Mouse (Mus musculus) ovary, adult 18-20 months (tissue): Measurements from ENCODE around the gene Mia2.

ENCODE experiments used
- DNase-seq: peaks from one replicate; pipeline ENCODE4 v3.0.0; 2022; ENCODE audit warnings: low spot score, mixed read lengths

Mia2 gene

GRCm38 (mm10) chr12:59104771-59105170 is 9.2 kb downstream of the Mia2 start:
- DNase-seq, result no peak

DNA sequence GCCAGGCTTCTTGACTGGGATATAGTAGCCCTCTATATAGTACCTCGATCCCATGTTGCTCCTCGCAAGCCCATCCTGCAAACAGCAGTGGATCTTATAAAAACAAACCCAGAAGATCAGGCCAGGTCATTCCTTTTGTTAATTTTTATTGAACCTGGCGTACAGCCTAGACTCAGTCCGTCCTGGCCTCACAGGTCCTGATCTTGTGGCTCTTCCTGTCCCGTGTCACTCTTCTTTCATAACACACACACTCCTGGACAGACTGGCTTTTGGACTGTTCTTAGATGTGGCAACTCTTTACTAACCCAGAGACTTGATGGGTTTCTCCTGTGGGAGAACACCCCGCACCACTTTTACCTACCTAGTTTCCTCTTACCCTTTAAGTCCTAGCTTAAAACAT is 10.3 kb downstream of the Mia2 start:
- no peak for DNase-seq

GRCm38 (mm10) chr12:59106491-59106890 is 10.9 kb downstream of the Mia2 start:
- no peak for DNase-seq

- no peak for DNase-seq
These were observed 12.3 kb downstream of the Mia2 start for GRCm38 (mm10) chr12:59107926-59108325.

DNA sequence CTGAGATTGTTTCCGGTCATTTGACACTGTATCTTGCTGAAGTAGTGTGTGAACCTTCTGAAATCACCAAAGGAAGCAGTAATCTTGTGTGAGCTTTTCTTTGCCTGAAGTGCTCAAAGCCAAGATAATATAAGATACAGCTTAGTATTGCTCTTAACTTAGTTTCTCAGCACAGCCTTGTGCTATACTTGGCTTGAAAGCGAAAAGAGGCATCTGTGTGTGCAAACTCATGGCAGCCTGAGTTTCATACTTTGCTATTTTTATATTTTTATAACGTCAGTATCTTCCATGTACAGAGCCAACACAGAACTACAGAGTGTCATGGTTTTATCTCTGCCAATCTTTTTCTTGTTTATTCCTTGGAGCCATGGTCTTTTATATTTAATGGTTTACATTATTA is 21.6 kb downstream of the Mia2 start:
- DNase-seq, result no peak

- no peak for DNase-seq
These were observed 29.8 kb downstream of the Mia2 start for GRCm38 (mm10) chr12:59125426-59125825.

GRCm38 (mm10) chr12:59128501-59128900 is 32.9 kb downstream of the Mia2 start:
- no peak for DNase-seq

DNA sequence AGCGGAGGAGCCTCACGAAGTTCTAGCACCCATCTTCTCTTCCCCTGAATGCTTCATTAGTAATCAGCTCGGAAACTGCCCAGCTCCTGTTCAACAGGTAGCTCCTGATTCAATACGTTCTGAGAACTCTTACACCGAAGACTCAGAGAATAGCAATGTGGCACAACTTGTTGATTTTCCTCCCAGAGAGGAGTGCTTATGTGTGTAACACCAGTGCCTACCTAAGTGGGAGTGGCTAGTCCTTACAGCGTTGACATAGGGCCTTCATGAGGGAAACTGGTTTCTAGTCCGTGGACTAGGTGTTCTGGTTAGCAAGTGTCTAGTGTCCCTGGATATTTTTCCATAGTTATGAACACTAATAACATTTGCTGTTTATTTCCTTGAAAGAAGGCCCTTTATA is 33.4 kb downstream of the Mia2 start:
- DNase-seq, result no peak

DNA sequence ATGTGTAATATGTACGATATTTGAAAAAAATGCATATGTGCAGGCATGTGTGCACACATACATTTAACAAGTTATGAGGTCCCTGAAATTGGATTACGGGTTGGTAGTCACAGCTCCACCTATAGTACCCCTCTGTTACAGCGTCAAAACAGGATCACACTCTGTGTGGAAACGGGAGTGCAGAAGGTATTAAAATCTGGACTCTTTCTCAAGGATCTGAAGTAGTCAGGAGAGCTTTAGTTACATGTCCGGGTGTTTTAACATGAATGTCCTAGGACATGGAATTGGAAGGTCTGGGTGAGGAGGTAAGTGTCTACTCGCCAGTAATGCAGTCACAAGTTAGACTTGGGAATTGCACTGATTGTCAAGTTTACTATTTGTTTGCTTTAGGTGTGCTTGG is 34.0 kb downstream of the Mia2 start:
- DNase-seq, result no peak

GRCm38 (mm10) chr12:59130249-59130648 is 34.6 kb downstream of the Mia2 start:
- DNase-seq, result no peak

- peak; percentile 90 for DNase-seq
These were observed 35.3 kb downstream of the Mia2 start for GRCm38 (mm10) chr12:59130651-59131577.

DNA sequence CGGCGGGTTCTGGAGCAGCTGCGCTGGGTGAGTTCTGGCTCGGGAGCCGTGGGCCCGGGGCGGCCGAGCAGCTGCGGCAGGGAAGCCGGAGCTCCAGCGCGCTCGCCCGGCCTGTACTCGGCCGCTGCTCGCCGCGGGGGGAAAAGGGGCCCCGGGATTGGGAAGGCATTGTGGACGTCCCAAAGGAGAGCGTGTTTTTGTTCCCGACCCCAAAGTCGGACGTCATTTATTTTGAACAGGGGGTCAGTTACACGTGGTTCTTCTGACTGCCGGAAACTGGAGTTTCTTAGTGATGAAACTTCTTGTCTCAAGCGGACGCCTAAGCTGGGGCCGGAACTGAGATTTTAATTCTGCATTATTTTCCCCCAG is 36.0 kb downstream of the Mia2 start:
- no peak for DNase-seq

- no peak for DNase-seq
These were observed 36.9 kb downstream of the Mia2 start for GRCm38 (mm10) chr12:59132462-59132861.

- no peak for DNase-seq
These were observed 37.3 kb downstream of the Mia2 start for GRCm38 (mm10) chr12:59132940-59133339.

- no peak for DNase-seq
These were observed 37.9 kb downstream of the Mia2 start for GRCm38 (mm10) chr12:59133437-59133999.

GRCm38 (mm10) chr12:59135096-59135495 is 39.5 kb downstream of the Mia2 start:
- DNase-seq, result no peak

DNA sequence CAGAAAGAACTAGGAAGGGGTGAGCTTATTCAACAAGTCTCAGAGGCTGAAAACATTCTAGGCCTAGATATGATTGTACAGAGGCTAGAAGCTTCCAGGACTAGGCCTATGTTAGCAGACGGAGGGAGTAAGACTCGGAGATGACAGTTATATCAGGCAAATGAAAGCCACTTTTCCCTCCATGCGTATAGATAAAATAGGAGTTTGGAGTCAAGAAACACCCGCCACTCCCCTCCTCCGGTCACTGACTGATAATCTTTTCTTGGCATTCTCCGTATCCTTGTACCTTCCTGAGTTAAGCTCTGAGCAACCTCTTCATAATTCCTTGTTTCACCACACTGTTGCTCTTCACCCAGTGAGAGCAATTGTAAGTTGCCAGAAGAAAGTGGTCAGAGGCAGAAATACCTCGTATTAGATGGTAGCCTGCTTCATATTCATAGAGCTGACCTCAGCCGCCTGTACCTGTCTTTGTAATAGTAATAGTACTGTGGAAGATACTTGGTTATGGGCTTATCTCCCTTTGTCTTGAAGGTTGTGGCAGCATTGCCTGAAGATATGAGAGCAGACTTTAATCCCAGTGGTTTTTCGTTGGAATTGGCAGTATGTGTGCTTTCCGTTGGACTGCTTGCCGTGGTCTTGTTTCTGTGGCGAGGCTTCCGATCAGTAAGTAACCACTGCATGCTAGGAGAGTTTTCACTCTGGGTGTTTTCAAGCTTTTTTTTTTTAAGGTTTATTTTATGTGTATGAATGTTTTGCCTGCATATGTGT is 40.1 kb downstream of the Mia2 start:
- DNase-seq, result no peak

DNA sequence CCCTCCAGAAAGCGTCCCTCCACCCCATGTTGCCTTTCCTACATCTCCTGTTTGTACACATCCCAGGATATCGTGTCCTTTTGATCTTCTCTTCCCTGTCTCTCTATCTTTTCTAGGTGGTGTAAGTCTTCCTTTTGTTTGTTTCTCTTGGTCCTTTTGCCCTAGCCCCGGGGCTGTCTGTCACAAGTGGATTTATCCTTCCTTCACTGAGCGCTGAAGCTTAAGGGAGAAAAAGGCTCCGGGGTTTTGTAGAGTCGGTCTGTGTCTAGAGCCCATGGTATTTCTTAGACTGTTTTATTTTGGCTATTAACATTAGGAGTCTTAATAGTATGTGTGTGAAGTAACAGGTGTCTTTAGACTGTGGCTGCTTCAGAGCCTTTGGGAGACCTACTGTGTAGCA is 41.4 kb downstream of the Mia2 start:
- no peak for DNase-seq

GRCm38 (mm10) chr12:59139372-59139771 is 43.8 kb downstream of the Mia2 start:
- DNase-seq, result no peak

DNA sequence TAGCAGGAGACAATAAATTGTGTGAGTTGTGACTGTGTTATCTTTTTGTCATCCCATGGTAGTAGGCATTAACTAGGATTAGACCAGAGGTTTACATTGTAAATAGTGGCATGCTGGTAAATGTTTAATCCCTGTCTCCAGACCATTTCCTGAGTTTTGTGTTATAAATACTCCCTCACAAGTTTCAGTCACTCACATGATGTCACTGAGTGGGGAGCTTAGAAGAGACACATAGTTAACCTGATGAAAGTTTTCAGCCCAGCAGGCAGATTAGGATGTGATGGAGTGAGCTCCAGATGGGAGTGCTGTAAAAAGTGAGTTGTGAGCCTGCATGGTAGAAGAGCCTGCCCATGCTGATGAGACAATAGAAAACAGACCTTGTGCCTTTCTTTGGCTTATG is 49.5 kb downstream of the Mia2 start:
- no peak for DNase-seq

GRCm38 (mm10) chr12:59149691-59150090 is 54.1 kb downstream of the Mia2 start:
- DNase-seq, result no peak

DNA sequence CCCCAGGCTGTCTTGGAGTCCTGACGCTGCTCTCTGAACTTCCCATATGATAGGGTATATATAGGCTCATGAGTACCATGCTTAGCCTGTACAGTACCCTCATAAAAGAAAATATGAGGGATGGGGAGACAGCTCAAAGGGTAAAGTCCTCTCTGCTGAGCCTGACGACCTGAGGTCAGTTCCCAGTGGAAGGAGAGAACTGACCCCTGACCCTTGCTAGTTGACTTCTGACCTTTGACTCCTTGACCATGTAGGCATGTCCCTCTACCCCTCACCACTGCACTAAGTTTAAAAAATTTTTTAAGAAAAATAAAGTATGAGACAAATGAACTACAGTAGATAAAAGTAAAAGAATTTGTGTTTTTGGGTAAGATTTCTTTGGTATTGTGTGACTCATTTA is 65.5 kb downstream of the Mia2 start:
- DNase-seq, result no peak

DNA sequence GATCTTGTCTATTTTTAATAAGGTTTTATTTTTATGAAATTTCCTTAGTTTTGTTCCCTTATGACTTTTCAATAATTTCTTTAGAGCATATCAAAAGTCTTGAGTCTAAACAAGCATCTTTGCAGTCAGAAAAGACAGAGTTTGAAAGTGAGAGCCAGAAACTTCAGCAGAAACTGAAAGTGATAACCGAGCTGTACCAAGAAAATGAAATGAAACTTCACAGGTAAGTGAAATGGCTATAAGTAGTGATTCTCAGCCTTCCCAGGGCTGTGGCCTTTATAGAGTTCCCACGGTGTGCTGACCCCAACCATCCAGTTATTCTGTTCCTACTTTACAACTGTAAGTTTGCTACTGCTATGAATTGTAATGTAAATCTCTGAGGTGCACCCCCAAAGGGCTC is 67.2 kb downstream of the Mia2 start:
- DNase-seq, result no peak
